Comparison of ENCODE assay signal across 14 mouse cellular contexts in the genomic region with DNA sequence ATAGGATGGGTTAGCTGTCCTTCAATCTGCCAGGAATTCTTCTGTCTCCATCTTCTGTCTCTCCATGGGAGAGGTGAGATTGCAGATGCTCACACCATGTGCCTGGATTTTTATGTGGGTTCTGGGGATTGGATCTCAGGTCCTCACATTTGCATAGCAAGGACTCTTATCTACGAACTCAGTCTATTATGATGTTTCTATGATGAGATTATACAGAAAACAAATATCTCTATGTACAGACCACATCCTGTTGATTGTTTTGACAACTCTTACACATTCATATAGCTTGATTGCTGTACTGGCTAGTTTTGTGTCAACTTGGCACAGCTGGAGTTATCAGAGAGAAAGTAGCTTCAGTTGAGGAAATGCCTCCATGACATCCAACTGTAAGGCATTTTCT.
"Had no signal": no experiment of that assay in that cellular context is flagged by ENCODE, and none has a peak within 500 bp of the region (broad histone marks: within the 10 kb centered on the region; RNA-seq: fewer than 3 reads in every experiment).

No protein-coding gene starts in this region.

- DNase-seq: gastrocnemius, postnatal 14 days; heart, postnatal 14 days; heart, postnatal 36 days; kidney, adult 11 months; kidney, adult 2 months; kidney, adult 9 months; kidney, postnatal 10 days; kidney, postnatal 25 days; kidney, postnatal 4 days; layer of hippocampus, postnatal 36 days; left cerebral cortex, postnatal 4 days had no signal

- ATAC-seq: hindbrain, postnatal 0 days; intestine, embryonic 16.5 days; liver, embryonic 12.5 days had no signal
